Mouse (Mus musculus) ovary, adult 10 weeks (tissue): ENCODE measurements around the gene Gm8267. TPM values are rescaled to one million over a fixed set of nuclear protein-coding genes. Genes with fewer than 3 reads are reported as not detected.

Experiments used
- polyA plus RNA-seq: library from polyadenylated mRNA; stranded (reverse); fragments of 350-450 nt; fragmentation: Illumina TruSeq; extraction: RNeasy Lipid Tissue Mini Kit (QIAGEN cat#74804); gene quantifications from one replicate; pipeline ENCODE4 v1.2.3, GENCODE M21; 2014

The Gm8267 gene
- not detected for polyA plus RNA-seq

DNA sequence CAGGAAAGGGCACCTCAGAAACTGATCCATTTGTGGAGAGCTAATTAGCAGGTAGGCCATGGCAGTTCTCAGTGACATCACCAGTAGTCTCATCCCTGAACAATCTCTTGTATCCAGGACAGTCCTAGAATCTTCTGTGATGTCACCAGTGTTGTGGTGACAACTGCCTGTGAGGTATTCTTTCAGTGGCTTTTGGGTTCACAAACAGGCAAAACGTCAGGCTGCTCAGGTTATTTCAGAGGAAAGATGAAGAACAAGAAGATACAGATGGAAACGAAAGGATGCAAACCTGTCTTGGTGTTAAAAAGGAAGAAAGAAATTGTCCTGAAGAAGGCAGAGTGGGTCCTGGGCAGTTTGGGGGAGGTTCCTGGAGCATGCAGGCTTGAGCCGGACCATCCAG is at the start of gene Gm8267:
Gene Gm8267 (minus strand): TSS at position 101 of the 400 bp plus-strand sequence.

DNA sequence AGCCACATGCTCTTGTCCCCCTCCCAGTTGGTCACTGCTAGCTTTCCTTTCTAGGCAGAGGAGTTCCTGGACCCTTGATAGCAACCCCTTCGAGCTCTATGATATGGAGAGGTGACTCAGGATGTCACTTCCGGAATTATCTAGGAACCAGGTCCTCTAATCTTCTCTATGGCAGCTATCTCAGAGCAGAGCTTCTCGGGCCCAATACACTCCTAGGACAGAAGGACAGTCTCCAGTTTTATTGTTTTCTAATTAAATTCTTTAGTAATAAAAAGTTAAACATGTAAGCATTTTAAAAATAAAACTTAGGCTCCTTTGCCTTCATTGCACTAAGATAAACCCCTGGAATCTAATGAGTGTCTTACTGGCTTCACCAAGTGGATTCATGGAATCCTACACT is 43.8 kb downstream of the Gm8267 start, which contains the start of gene Gm8257:
Gene Gm8257 (minus strand): TSS at position 101 of the 400 bp plus-strand sequence.

Other genes starting within 250 kb of the Gm8267 start
- gene Gm17093, start 232.1 kb downstream of the Gm8267 start, polyA plus RNA-seq, result not detected
- gene Gm8247, start 167.2 kb downstream of the Gm8267 start, polyA plus RNA-seq, result not detected
- gene Gm5624, start 122.4 kb downstream of the Gm8267 start, polyA plus RNA-seq, result not detected
- gene Gm8257, start 43.9 kb downstream of the Gm8267 start, polyA plus RNA-seq, result not detected
- gene Ptgdr, start 109.0 kb upstream of the Gm8267 start, polyA plus RNA-seq, result 0.14 TPM
- 9.9 TPM for gene Ptger2, start 237.9 kb upstream of the Gm8267 start, polyA plus RNA-seq